Mouse (Mus musculus) urinary bladder, adult 18-20 months (tissue): ENCODE results near the gene Irx1.

Source experiments
- DNase-seq, 2 experiments: peaks; one replicate each; pipeline ENCODE4 v3.0.0; 2022; ENCODE audit warnings: low spot score in 2 of 2, mixed read lengths in 2 of 2

The Irx1 gene

GRCm38 (mm10) chr13:71910361-71910760 is 53.2 kb downstream of the Irx1 start:
- no peak for DNase-seq
